Mouse (Mus musculus): ENCODE data around the gene Afp. TPM values are rescaled to one million over a fixed set of nuclear protein-coding genes. Genes with fewer than 3 reads are reported as not detected.

The Afp gene
- 0.25 and 2.0 TPM in 2 replicates for polyA plus RNA-seq (2012; rRNA removed)

- H3K4me3 ChIP-seq (ENCODE audit: insufficient read depth, low read length), result no peak within 1 kb of the TSS
- TF ChIP-seq POLR2A (IDR thresholded peaks at IDR 0.05; ENCODE audit: extremely low read depth, insufficient read depth, low read length), result no peak
- TF ChIP-seq CTCF (IDR thresholded peaks at IDR 0.05; ENCODE audit: extremely low read depth, insufficient read depth, low read length), result no peak
Observed at GRCm38 (mm10) chr5:90490518-90490917, at the start of gene Afp. Gene Afp (plus strand): TSS chr5:90490737.

GRCm38 (mm10) chr5:90447577-90447976 is 43.0 kb upstream of the Afp start:
- no peak overlapping the region for H3K4me3 ChIP-seq (ENCODE audit: insufficient read depth, low read length)
- TF ChIP-seq POLR2A (IDR thresholded peaks at IDR 0.05; ENCODE audit: extremely low read depth, insufficient read depth, low read length), result no peak
- no peak overlapping the region for H3K27ac ChIP-seq (ENCODE audit: insufficient read depth, low read length)
- no peaks in the 10 kb centered on the region for H3K4me1 ChIP-seq (ENCODE audit: control insufficient read depth, insufficient read depth, low read length)

More at GRCm38 (mm10) chr5:90490518-90490917, at the start of gene Afp:
- H3K4me1 ChIP-seq (ENCODE audit: control insufficient read depth, insufficient read depth, low read length), result no peaks in the 10 kb centered on the region
- no peak within 1 kb of the TSS for H3K27ac ChIP-seq (ENCODE audit: insufficient read depth, low read length)

- no peak for TF ChIP-seq POLR2A (IDR thresholded peaks at IDR 0.05; ENCODE audit: extremely low read depth, insufficient read depth, low read length)
- TF ChIP-seq CTCF (IDR thresholded peaks at IDR 0.05; ENCODE audit: extremely low read depth, insufficient read depth, low read length), result no peak
- Histone ChIP-seq H3K27ac (ENCODE audit: insufficient read depth, low read length) (no peak overlapping the region), H3K4me3 (ENCODE audit: insufficient read depth, low read length) (no peak overlapping the region), H3K4me1 (ENCODE audit: control insufficient read depth, insufficient read depth, low read length) (peaks cover 2% of the 10 kb centered on the region)
Observed at GRCm38 (mm10) chr5:90449961-90450360, 40.6 kb upstream of the Afp start.

GRCm38 (mm10) chr5:90452711-90453110 is 37.8 kb upstream of the Afp start:
- no peak for TF ChIP-seq POLR2A (IDR thresholded peaks at IDR 0.05; ENCODE audit: extremely low read depth, insufficient read depth, low read length)
- no peak for TF ChIP-seq CTCF (IDR thresholded peaks at IDR 0.05; ENCODE audit: extremely low read depth, insufficient read depth, low read length)
- Histone ChIP-seq H3K4me1 (ENCODE audit: control insufficient read depth, insufficient read depth, low read length) (peaks cover 2% of the 10 kb centered on the region), H3K4me3 (ENCODE audit: insufficient read depth, low read length) (no peak overlapping the region), H3K27ac (ENCODE audit: insufficient read depth, low read length) (no peak overlapping the region)

DNA sequence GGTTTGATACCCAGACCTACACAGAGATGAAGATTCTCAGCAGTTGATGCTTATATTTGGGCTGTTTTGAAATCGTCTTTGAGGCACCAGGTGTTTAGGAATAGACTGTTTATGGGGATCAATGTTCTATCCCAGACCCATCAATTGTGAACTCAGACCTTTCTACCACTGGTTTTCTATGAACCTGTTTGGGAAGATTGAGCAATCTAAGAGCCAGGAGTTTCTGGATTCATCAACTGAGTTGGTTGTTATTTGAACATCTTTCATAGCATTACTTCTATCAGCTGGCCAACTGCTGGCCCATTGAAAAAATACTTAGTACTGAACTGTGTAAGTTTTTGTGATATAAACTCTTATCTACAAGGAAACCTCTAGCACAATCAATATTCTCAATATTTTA is 33.3 kb upstream of the Afp start:
- H3K27ac ChIP-seq (ENCODE audit: insufficient read depth, low read length), result no peak overlapping the region
- H3K4me1 ChIP-seq (ENCODE audit: control insufficient read depth, insufficient read depth, low read length), result peaks cover 2% of the 10 kb centered on the region

GRCm38 (mm10) chr5:90458727-90459126 is 31.8 kb upstream of the Afp start:
- TF ChIP-seq POLR2A (IDR thresholded peaks at IDR 0.05; ENCODE audit: extremely low read depth, insufficient read depth, low read length) (no peak), CTCF (IDR thresholded peaks at IDR 0.05; ENCODE audit: extremely low read depth, insufficient read depth, low read length) (no peak)
- Histone ChIP-seq H3K4me3 (ENCODE audit: insufficient read depth, low read length) (no peak overlapping the region), H3K27ac (ENCODE audit: insufficient read depth, low read length) (no peak overlapping the region), H3K4me1 (ENCODE audit: control insufficient read depth, insufficient read depth, low read length) (no peaks in the 10 kb centered on the region)

More for the DNA sequence above, 33.3 kb upstream of the Afp start:
- H3K4me3 ChIP-seq (ENCODE audit: insufficient read depth, low read length), result no peak overlapping the region
- no peak for TF ChIP-seq CTCF (IDR thresholded peaks at IDR 0.05; ENCODE audit: extremely low read depth, insufficient read depth, low read length)

- TF ChIP-seq POLR2A (IDR thresholded peaks at IDR 0.05; ENCODE audit: extremely low read depth, insufficient read depth, low read length), result no peak
- no peak for TF ChIP-seq CTCF (IDR thresholded peaks at IDR 0.05; ENCODE audit: extremely low read depth, insufficient read depth, low read length)
- no peaks in the 10 kb centered on the region for H3K4me1 ChIP-seq (ENCODE audit: control insufficient read depth, insufficient read depth, low read length)
- H3K4me3 ChIP-seq (ENCODE audit: insufficient read depth, low read length), result no peak within 1 kb of the TSS
- H3K27ac ChIP-seq (ENCODE audit: insufficient read depth, low read length), result no peak within 1 kb of the TSS
Observed at GRCm38 (mm10) chr5:90460619-90461018, 29.9 kb upstream of the Afp start, which contains the start of gene Alb. Gene Alb (plus strand): TSS chr5:90460897.

DNA sequence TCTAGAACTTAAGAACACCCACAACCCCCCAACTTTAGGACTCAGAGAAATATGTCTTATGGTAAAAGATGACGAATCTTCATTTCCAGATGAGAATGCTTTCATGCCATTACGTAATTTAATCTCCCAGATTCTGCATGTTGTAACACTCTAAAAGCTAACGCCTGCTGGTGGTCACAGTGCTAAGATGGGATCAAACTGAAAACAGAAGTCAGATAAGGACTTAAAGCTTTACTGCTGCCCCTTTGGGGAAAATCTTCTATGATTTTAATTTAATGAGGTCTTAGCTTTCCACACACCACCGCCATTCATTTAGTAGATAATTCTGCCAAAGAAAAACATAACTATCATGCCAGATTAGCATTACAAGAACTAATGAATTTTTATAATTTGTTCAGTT is 23.7 kb upstream of the Afp start:
- Histone ChIP-seq H3K27ac (ENCODE audit: insufficient read depth, low read length) (no peak overlapping the region), H3K4me1 (ENCODE audit: control insufficient read depth, insufficient read depth, low read length) (no peaks in the 10 kb centered on the region), H3K4me3 (ENCODE audit: insufficient read depth, low read length) (no peak overlapping the region)
- TF ChIP-seq POLR2A (IDR thresholded peaks at IDR 0.05; ENCODE audit: extremely low read depth, insufficient read depth, low read length), result no peak
- TF ChIP-seq CTCF (IDR thresholded peaks at IDR 0.05; ENCODE audit: extremely low read depth, insufficient read depth, low read length), result no peak

GRCm38 (mm10) chr5:90467245-90467644 is 23.3 kb upstream of the Afp start:
- no peak overlapping the region for H3K4me3 ChIP-seq (ENCODE audit: insufficient read depth, low read length)
- no peak overlapping the region for H3K27ac ChIP-seq (ENCODE audit: insufficient read depth, low read length)
- TF ChIP-seq CTCF (IDR thresholded peaks at IDR 0.05; ENCODE audit: extremely low read depth, insufficient read depth, low read length), result no peak
- no peak for TF ChIP-seq POLR2A (IDR thresholded peaks at IDR 0.05; ENCODE audit: extremely low read depth, insufficient read depth, low read length)
- H3K4me1 ChIP-seq (ENCODE audit: control insufficient read depth, insufficient read depth, low read length), result no peaks in the 10 kb centered on the region

DNA sequence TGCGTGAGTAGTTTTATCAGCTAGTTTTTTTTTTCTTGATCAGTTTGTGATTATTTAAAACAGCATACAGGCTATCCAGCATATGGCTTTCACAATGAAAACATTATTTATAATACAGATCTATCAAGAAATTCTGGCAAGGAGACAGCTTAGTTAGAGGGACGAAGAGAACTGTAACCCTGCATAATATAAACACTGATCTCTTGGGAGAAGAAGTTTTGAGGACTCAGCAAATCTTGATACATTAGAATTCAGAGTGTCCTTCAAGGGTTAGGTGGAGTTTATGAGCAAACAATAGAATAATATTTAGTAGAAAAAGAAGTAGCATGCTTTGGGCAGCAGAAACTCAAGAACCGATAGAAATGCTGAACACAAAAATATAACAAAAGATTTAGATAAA is 19.7 kb upstream of the Afp start:
- TF ChIP-seq CTCF (IDR thresholded peaks at IDR 0.05; ENCODE audit: extremely low read depth, insufficient read depth, low read length), result no peak
- TF ChIP-seq POLR2A (IDR thresholded peaks at IDR 0.05; ENCODE audit: extremely low read depth, insufficient read depth, low read length), result no peak
- Histone ChIP-seq H3K4me3 (ENCODE audit: insufficient read depth, low read length) (no peak overlapping the region), H3K4me1 (ENCODE audit: control insufficient read depth, insufficient read depth, low read length) (no peaks in the 10 kb centered on the region), H3K27ac (ENCODE audit: insufficient read depth, low read length) (no peak overlapping the region)

DNA sequence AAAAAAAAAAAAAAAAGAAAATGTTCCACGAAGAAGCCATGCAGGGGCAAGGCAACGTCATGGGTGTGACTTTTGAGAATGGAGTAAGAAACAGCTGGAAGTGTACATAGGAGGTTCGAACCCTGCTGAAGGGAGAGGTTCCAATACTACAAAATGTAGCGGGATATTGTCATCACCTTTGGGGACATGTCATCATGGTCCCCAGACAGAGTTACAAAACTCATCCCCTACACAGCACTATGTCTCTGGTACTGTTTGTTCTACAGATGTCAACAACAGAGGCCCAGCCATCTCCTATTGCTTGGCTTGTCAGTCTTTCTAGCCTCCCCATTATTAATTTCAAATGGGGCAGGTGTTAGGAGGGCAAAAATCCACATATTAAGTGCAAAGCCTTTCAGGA is 16.6 kb upstream of the Afp start:
- TF ChIP-seq POLR2A (IDR thresholded peaks at IDR 0.05; ENCODE audit: extremely low read depth, insufficient read depth, low read length) (no peak), CTCF (IDR thresholded peaks at IDR 0.05; ENCODE audit: extremely low read depth, insufficient read depth, low read length) (no peak)
- Histone ChIP-seq H3K27ac (ENCODE audit: insufficient read depth, low read length) (no peak overlapping the region), H3K4me3 (ENCODE audit: insufficient read depth, low read length) (no peak overlapping the region), H3K4me1 (ENCODE audit: control insufficient read depth, insufficient read depth, low read length) (no peaks in the 10 kb centered on the region)

Data from cortical plate, adult 2 months (tissue).